Mouse (Mus musculus) adrenal gland, adult 10 weeks (tissue): Measurements from ENCODE around the gene Tgif2lx1. TPM values are rescaled to one million over a fixed set of nuclear protein-coding genes. Genes with fewer than 3 reads are reported as not detected.

Experiments
- polyA plus RNA-seq: library from polyadenylated mRNA; stranded (reverse); fragments of 350-450 nt; fragmentation: Illumina TruSeq; extraction: RNeasy Lipid Tissue Mini Kit (QIAGEN cat#74804); gene quantifications from one replicate; pipeline ENCODE4 v1.2.3, GENCODE M21; 2014; ENCODE audit warnings: low read depth, low replicate concordance

The Tgif2lx1 gene
- polyA plus RNA-seq = not detected

DNA sequence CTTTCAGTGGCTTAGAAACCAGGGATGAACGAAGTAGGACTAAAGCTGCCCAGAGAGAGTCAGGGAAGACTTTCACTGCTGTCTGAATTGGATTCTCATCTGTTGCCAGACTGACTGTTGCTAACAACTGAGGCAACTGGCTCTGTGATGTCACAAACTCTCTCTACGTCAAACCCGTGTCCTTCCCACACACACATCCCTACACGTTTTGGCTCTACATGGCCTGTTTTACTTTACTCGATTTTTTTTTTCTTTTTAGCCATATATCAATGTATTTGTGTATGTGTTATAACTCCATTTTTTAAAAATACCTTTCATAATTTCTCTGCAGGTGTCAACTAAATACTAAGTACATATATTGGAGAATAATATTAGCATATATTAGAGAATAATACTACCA lies at the start of gene Tgif2lx1:
TSS of gene Tgif2lx1 (minus strand) at position 101 of the 400 bp plus-strand sequence.

Other genes starting within 250 kb of the Tgif2lx1 start
- not detected for gene Tgif2lx2, start 53.5 kb downstream of the Tgif2lx1 start, polyA plus RNA-seq